Mouse (Mus musculus): ENCODE measurements at regions not wholly inside any gene's neighbourhood (a gene's known extent, or its start where the extent isn't known, plus 50 kb on each side); places are given as distances from the start of the nearest gene placed in this dataset.
"Not testable (repeated sequence)": the region's sequence is repeated elsewhere in the genome, so short reads cannot be mapped to it uniquely, and the experiment has no call there.

DNA sequence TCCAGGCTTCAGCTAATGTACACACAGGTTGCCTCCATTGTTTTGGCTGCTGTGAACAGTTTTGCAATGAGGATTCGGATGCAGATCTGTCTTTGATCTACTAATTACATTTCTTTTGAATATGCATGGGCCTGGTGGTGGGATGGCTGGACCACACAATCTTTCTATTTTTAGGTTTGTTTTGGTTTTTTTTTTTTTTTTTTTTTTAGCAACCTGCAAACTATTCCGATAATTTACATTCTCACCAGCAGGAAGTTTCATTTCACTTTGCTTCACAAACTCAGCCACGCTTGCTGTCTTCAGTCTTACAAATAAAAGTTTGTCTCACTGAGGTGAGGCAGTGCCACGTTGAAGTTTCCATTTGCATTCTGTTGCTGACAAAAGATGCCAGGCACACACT lies 127.7 kb upstream of the Intu start:
- DNase-seq (ENCODE audit: low spot score) = no peak
- intact Hi-C loops (cut with DNase I) = no loop called here

DNA sequence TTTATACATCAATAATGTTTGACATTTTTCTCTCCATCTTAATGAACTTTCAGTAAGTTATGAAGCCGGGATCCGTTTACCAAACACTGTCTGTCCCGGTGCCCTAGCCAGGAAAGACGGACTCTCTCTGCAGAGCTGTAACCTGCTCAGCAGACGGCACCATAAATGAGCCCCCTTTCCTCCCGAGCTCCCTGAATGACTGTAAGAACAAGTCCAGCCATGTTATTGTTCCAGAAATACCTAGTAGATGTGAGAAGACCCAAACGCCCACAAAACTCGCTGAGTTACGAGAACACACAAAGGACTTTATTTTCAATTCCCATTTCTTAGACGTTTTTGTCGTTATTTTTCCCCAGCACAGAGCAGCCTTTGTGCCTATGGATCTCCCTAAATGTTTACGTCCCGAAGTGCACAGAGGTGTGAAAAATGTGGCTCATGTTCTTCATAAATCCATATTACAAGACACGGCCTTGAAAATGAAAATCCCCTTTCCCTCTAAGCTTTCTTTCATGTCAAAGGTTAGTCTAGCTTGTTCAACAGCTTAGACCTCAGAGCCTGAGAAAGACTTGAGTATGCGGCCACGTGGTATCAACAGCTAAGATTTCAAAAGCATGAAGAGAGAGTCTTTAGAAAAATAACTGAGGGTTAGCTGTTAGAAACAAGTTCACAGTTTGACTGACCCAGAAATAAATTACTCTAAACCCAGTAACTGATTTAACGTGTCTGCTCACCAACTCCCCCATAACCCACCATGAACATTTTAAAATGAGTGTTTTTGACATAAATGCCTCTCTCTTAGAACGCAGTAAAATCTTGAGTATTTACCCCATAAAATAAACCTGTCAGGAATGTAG lies 125.8 kb upstream of the Intu start:
- DNase-seq (ENCODE audit: low spot score) = no peak
- intact Hi-C loops (cut with DNase I) = no loop called here

DNA sequence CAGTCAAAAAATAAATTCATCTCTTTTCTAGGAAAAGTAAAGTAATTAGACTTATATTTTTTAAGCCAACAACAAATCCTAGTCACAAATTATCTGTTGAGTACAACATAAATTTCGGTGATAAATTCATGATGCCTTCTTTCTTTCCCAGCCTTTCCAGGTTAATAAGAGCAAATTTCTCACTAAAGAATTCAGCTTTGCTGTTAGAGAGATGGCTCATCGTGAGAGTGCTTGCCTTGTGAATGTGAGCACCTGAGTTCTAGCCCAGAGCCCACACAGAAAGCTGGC lies 125.2 kb upstream of the Intu start:
- intact Hi-C loops (cut with DNase I) = no loop called here
- DNase-seq (ENCODE audit: low spot score) = no peak

DNA sequence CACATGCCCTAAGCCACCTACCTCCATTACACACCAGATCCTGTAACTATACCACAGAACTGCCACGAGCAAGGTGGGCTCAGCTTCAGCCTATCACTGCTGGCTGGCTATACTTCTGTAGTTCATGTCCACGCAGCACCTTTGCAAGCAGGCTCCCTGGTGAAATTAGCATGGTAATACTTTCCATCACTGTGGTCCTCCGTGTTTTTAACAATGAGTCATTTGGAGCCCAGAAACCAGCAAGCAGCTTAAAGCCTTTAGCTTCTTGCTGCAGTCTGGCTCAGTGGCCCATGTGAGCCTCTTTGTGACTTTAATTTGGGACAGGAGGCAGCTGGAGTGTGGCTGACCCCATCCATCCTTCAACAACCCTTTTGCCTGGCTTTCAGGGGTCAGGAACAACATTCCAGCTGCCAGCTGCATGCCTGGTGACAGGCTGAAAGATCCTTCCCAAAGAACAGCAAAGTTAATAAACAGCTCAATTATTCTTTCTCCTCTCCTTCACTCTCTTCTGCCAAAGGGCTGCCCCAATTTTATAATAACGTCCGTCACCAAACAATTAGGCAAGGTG lies 122.1 kb upstream of the Intu start:
- peak; percentile 24 for DNase-seq (ENCODE audit: low spot score)
- intact Hi-C loops (cut with DNase I) = no loop called here

DNA sequence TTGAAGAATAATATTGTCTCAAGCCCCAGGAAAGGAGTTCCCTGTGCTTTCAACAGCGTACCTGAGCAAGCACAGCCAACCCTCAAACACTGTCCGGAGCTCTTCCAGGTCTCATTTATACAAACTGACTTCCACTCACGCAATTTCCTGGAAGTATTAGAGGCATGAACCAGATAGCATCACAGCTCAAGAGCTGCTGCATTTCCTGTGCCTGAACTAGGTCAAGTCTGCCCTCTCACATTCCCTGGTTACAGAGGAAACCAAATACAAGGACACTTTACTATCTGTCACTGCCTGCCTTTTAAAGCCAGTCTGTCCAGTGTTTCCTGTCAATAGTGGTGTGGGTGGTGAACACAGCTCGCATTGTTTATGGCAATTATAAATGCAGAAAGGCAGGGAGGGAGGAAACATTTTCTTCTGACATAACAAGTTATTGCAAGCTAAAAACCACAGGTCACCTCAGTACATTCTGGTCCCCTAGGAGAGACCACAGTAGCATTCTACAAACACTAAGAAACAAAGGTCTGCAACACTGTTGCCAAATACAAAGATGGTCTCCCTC lies 120.3 kb upstream of the Intu start:
- DNase-seq (ENCODE audit: low spot score) = no peak
- intact Hi-C loops (cut with DNase I) = no loop called here

DNA sequence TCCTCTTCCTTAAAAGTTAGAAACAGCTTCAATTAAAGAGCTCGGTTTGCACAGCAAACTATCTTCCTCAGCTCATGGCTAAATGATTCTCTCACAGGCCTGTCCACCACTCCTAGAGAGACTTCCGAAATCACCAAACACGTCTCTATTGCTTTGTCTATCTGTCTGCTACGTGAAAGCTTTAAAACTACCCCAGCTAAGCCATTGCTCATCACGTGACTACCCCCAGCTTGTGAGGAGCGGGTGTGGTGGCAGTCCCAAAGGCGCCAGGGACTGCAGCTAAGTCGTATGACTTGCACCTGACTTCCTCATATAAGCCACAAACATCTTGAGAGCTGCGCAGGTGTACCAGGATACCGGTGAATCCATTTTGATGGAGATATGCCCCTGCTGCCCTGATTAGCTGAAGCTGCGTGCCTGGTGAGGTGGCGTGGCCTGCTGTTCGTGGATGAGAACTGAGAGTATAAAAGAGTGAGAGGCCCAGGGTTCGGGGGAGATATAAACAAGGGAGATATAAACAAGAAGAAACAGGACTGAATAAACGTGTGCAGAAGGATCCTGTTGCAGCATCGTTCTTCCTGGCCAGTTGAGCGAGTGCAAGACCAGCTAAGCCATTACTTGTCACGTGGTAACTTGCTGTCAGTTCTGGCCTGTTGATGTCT lies 105.8 kb upstream of the Intu start:
- intact Hi-C loops (cut with DNase I); DNase-seq (ENCODE audit: low spot score): not testable (repeated sequence)

DNA sequence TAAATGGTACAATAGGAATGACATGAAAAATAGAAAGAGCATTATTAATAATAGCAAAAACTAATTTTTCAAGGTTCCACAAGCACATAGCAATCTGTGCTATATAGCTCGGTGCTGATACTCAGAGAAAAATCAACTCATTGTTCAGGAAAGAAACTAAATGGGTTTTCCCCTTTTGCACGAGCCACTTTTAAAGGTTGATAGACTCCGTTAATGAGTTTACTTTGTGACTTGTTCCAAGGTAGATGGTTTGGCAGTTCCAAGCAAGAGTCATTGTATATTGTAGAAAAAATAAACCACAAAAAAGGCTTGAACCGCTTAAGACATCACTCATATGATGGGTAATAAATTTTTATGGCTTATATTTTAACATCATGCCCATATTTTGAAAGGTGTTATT lies 105.0 kb upstream of the Intu start:
- intact Hi-C loops (cut with DNase I) = no loop called here
- DNase-seq (ENCODE audit: low spot score) = no peak

DNA sequence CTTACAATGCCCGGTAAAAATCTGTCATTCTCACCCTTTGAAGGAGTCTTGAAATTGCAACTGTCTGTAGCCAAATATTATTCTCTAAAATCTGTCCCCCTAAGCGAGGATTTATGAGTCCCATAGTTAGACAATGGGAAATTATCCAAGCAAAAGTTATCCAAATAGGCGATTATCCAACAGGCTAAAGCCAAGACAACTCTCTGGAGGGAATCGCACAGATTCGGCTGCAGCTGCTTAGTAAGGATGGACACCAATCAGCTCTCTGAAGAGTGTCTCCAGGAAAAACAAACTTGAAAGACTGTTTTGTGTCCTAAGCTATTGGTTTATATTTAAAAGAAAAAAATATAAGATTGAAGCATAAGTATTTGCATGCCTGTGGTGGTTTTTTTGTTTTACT lies 103.1 kb upstream of the Intu start:
- DNase-seq (ENCODE audit: low spot score) = peak; percentile 3
- intact Hi-C loops (cut with DNase I) = no loop called here

DNA sequence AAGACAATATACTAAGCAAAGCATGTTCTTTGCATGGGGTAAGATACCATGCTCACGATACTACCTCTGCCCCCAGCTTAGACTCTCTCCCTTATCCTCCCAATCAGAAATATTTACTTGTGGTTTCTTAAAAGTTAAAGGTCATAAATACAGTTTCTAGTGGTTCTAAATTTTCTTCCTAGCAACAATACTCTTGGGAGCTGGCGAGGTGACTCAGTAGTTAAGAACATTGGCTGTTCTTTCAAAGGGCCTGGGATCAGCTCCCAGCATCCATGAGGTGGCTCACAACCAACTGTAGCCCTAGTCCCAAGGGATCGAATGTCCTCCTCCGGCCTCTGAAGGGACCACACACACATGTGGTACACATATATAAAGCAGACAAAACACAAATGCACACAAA lies 92.8 kb upstream of the Intu start:
- intact Hi-C loops (cut with DNase I) = no loop called here

DNA sequence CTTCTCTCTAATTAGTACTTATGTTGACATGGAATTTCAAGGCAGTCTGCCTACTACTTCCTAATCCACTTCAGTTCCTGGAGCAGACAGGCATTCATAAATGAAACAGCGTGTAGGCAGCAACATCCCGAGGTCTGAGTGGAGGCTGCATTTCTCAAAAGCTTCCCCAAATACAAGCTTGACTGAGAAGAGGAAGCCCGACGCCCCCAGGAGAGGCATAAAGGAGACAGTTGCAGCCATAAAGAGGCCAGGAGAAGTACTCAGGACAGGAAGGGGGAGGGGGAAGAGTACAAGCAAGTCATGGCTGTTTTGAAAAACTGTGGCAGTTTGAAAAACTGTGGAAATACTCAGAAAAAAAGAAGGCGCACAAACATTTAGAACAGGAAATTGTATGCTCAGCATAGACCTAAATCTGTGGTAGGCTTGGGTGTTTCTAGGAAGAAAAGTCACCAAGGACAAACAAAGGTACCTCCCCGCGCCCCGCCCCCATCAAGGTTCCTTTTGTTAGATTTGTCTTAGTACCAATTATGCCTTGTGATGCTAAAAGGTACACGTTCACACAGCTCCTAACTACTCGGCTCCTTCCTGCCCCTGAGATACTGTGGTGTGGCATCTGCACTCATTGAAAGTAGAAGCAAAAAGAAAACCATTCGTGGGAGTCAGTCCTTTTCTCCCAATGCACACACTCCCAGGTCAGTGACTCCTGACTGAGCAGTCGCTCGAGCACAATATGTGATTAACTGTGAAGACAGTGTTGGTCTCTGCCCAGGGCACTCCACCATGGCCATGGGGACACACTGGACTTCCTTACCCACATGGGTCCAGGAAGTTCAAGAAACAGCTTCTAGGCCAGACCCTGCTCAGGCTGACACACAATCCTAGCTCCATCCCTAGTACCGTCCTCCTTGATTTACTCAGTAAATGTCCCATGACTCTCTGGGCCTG lies 89.7 kb upstream of the Intu start:
- DNase-seq (ENCODE audit: low spot score) = no peak
- intact Hi-C loops (cut with DNase I) = loop anchor here (5.0 to 10.0 kb wide), 2 partner anchors 49 to 627 kb away; no protein-coding TSS in a partner anchor

More for the DNA sequence above, 92.8 kb upstream of the Intu start:
- no peak for DNase-seq (ENCODE audit: low spot score)

DNA sequence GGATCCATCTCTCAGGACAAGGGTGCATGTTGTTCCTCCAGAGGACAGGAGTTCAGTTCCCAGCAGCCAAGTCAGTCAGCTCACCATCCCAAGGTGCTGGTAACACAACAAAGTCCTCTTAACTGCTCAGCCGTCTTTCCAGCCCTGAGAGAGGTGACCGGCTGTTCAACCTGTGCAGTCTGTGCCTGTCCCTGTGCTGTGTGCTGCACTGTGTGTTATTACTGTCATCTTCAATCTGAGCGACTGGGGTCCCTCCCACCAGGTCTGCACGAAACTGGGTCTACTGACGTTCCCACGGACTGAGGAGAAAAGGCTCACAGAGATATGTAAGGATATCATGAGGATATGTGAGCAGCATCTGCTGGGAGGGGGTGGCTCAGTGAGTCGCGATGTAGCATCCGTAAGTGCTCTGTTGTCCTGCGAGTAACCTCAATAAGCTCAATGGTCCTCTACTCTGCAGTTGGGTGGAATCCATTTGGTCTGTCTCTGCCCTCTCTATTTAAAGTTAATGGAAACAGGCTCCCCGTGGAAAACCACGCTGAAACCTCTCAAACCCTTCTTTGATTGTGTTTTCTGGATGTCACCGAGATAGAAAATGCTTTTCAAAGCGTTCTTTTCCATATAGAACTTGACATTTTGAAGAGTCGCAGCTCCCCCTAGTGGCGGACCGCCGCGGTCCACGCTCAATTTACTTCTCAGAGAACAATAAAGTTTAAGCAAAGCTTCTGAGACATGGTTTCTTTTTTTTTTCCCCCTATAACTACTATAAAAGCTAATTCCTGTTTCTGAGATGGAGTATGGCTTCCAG lies 87.1 kb upstream of the Intu start:
- intact Hi-C loops (cut with DNase I) = loop anchor here (2.0 to 10.0 kb wide), 3 partner anchors 52 to 1559 kb away; no protein-coding TSS in a partner anchor
- DNase-seq (ENCODE audit: low spot score) = no peak

DNA sequence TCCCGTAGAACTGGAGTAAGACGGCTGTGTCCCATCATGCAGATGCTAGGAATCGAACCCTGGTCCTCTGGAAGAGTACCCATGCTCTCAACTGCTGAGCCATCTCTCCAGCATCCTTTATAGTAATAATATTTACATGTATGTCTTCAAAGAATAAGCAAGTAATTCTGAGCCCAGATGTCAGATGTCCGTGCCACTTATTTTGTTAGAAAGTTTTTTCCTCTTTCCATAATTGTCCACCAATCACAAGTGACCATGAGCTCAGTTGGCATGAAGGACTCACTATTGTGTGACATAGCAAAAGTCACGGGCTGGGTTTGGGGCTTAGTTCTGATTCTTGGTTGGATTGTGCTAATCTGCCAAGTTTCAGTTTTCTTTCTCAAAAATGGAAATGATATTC lies 78.1 kb upstream of the Intu start:
- intact Hi-C loops (cut with DNase I) = no loop called here

DNA sequence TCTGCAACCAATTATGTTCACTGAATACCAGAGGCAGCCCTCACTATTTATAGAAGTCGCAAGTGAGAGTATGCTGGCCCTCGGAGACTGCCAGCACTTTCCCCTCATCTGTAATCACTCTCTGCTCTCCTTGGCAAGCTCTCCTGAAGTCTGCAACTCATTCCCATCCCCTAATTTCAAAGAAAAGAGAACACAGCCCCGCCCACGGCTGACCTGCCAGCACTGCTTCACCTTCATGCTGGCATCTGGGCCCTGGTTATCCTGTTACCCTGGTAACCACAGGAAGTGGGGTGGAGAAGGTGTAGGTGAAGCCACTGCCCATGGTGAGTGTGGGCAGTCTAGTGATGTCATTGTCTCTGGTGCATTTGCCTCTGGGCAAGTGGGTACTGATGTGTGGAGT lies 77.5 kb upstream of the Intu start:
- DNase-seq (ENCODE audit: low spot score) = no peak
- intact Hi-C loops (cut with DNase I) = no loop called here

More for the DNA sequence above, 78.1 kb upstream of the Intu start:
- no peak for DNase-seq (ENCODE audit: low spot score)

DNA sequence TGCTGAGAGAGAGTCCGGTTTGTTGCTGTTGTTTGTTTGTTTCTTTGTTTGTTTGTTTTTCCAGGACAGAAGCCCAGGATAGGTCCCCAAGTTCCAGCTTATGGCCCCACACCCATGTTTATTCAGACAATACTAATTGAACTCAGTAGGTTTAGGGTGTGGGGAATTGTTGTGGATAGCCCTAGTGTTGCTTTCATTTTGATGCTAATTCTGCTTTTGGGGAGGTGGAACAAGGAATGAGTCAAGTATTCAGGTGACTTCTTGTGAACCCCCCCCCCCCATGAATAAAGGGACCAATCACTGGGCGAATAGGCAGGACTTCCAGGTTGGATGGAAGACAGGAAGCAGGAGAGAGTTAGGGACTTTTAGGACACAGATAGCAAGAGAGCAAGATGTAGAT lies 75.0 kb upstream of the Intu start:
- DNase-seq (ENCODE audit: low spot score) = no peak
- intact Hi-C loops (cut with DNase I) = no loop called here

DNA sequence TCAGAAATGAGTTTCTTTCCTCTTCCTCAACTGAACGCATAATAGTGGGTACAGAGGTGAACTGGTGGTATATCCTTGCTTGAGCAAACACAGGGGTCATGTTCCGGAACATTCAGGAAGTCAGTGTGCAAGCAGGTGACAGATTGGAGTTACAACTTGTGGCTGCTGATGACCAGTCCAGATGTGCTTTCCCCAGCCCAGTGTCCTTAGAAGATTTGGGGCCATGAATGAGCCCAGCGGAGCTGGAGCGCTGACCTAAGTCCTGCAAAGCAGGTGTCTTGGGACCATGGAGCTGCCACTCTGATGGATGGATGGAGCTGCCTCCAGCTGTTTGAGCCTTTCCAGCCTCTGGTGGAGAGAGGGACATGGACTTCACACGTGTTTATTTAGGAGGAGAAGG lies 72.6 kb upstream of the Intu start:
- intact Hi-C loops (cut with DNase I) = no loop called here
- DNase-seq (ENCODE audit: low spot score) = no peak

DNA sequence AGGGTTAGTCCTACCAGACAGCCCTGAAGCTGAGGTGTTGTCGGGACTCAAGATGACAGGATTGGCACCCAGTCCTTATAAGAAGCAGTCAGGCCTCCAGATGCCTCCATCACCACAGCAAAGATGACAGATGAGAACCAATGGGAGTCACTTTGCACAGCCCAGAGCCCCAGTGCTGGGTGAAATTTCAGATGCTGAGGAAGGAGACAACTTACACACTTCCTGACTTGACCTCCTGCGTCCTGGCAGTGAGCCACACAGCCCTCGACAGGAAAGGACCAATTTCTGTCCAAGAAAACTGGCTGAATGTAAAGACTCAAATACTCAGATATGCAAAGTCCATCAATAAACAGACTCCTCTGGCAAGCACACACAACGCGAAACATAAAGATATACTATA lies 67.6 kb upstream of the Intu start:
- no peak for DNase-seq (ENCODE audit: low spot score)
- intact Hi-C loops (cut with DNase I) = no loop called here

DNA sequence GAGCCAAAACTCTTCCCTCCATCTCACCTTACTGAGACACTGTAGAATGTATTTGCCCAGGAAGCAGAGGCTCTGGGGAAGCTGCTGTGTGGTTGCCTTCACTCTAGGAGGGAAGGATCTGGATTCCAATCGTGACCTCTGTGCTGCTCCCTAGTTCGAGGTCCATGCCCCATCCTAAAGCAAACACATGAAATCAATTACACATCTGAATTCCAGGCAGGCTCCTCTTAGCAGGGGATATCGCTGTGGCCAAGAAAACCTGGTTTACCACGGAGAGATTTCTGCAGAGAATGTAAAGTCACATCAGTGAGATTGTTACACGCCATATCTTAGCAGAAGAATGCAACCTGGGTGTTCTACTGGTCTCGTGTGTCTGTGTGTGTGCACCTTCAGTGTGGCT lies 61.0 kb upstream of the Intu start:
- intact Hi-C loops (cut with DNase I) = no loop called here
- no peak for DNase-seq (ENCODE audit: low spot score)

DNA sequence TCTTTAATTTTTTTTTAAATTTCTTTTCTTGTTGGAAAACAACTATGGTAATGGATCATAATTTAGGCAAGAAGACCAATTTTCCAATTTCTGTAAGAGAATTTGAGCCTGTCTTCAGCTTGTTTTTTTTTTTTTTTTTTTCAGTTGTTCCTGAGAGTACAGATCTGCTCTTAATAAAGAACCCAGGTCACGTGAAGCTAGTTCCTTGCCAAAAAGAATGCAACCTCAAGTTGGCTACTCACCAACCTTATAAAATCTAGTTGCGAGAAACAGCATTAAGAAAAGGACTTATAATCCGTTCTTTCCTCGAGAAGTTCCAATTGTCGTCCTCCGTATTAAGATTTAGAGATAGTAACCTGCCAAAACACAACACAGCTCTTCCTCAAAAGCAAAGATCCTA lies 58.3 kb upstream of the Intu start:
- intact Hi-C loops (cut with DNase I) = no loop called here
- DNase-seq (ENCODE audit: low spot score) = no peak

DNA sequence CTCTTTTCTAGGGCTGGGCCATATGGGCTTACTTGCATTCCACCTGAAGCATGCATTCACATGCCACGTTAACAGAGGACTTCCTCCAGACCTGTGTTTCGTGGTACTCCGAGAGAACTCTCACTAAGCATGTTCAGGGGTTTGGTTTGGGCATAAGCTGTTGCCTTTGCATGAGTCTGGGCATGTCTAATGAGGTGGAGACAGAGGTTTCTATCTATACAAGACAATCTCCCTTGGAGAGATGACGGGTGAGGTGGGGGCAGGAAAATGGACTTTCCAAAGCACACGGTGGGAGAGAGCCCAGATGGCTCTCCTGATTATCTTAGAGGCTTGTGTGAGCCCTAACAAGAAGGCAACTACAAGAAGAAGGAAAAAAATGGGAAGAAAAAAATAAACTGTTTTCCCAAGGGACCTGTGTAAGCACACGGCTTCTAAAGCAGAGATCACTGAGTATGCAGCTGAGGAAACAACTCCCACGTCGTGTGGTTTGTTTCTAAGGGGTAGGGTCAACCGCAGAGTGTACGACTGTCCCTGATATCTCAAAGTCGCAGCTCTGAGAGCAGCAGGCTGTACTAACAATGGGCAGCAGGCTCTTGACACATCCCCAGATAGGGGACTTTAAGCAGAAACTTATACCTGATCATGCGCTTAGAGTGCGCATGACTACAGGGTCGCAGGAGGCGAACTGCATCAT lies 50.7 kb upstream of the Intu start:
- no peak for DNase-seq (ENCODE audit: low spot score)
- intact Hi-C loops (cut with DNase I) = no loop called here
